Mouse (Mus musculus) cerebellum, adult 2 months (tissue): ENCODE data around the gene Tpm4.

Experiments
- CTCF ChIP-seq: fragments of 200-500 bp; IDR thresholded peaks from 2 replicates; pipeline ENCODE4 v1.5.1; 2011; ENCODE audit warnings: low read depth, mild to moderate bottlenecking, control low read depth, low read length, moderate library complexity, borderline replicate concordance; ENCODE audit not compliant: insufficient read depth
- POLR2A ChIP-seq: fragments of 200-500 bp; IDR thresholded peaks from 2 replicates; pipeline ENCODE4 v1.6.1; 2011; ENCODE audit warnings: low read length, control low read depth, borderline replicate concordance; ENCODE audit not compliant: insufficient read depth

- TF ChIP-seq CTCF = no peak
- TF ChIP-seq POLR2A = peak; percentile 33
Measured at GRCm38 (mm10) chr8:72134756-72135445, at the start of gene Tpm4.
